Mouse (Mus musculus): ENCODE measurements around the gene Dmap1. TPM values are rescaled to one million over a fixed set of nuclear protein-coding genes. Genes with fewer than 3 reads are reported as not detected.

The Dmap1 gene
- polyA plus RNA-seq, 1 experiment from 2014 or later, result 27.5 TPM

- DNase-seq (ENCODE audit: low spot score) (peak; percentile 61), ATAC-seq (ENCODE audit: low FRiP score, low TSS enrichment) (0 out of 2 replicates have a peak, but pooled peaks have one; percentile 12)
- WGBS, result 5% methylated on average over 7 of the region's 7 CpGs
- TF ChIP-seq CTCF (IDR thresholded peaks at IDR 0.05; ENCODE audit: low read depth) (peak; percentile 90), EP300 (optimal IDR thresholded peaks at IDR 0.05) (no peak)
- Histone ChIP-seq H3K4me3 (ENCODE audit: low read depth, low read length) (no peak overlapping the region), H3K4me1 (replicated peaks; ENCODE audit: control insufficient read depth, insufficient read depth) (no peaks in the 10 kb centered on the region), H3K4me2 (replicated peaks; ENCODE audit: low read depth) (no peak overlapping the region), H3K36me3 (ENCODE audit: control insufficient read depth, insufficient read depth, low read length) (no peaks in the 10 kb centered on the region), H3K27me3 (ENCODE audit: control insufficient read depth, insufficient read depth, low read length) (no peaks in the 10 kb centered on the region), H3K27ac (replicated peaks) (no peak overlapping the region), H3K9ac (ENCODE audit: low read length) (no peak overlapping the region), H3K9me3 (ENCODE audit: control insufficient read depth, low read length) (no peaks in the 10 kb centered on the region)
Measured at GRCm38 (mm10) chr4:117705361-117705760, 23.3 kb upstream of the Dmap1 start.

DNA sequence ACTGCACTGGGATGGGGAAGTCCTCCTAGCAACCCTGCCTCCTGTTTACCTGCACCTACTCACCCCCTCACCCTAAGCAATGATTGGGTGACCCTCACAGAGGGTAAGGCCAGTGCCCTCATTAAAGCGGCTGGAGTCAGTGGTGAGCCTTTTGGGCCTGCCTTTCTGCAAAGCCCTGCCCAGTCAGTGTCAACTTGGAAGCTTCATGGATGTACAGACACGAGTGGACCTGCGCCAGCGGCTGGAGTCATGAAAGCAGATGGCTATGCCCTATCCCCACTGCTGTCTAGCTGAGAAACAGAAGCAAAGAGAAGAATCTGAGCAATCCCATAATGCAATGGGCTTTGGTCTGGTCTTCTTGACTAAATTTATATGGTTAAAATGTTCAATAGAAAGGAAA is 4.3 kb upstream of the Dmap1 start:
- TF ChIP-seq EP300 (optimal IDR thresholded peaks at IDR 0.05) (no peak), CTCF (IDR thresholded peaks at IDR 0.05; ENCODE audit: low read depth) (no peak)
- Histone ChIP-seq H3K9me3 (ENCODE audit: control insufficient read depth, low read length) (no peaks in the 10 kb centered on the region), H3K27me3 (ENCODE audit: control insufficient read depth, insufficient read depth, low read length) (no peaks in the 10 kb centered on the region), H3K9ac (ENCODE audit: low read length) (no peak overlapping the region), H3K27ac (replicated peaks) (no peak overlapping the region), H3K4me1 (replicated peaks; ENCODE audit: control insufficient read depth, insufficient read depth) (no peaks in the 10 kb centered on the region), H3K36me3 (ENCODE audit: control insufficient read depth, insufficient read depth, low read length) (no peaks in the 10 kb centered on the region), H3K4me3 (ENCODE audit: low read depth, low read length) (no peak overlapping the region), H3K4me2 (replicated peaks; ENCODE audit: low read depth) (no peak overlapping the region)
- DNase-seq (ENCODE audit: low spot score) (no peak), ATAC-seq (ENCODE audit: low FRiP score, low TSS enrichment) (no peak)
- WGBS, result 80% methylated on average over 4 of the region's 4 CpGs

DNA sequence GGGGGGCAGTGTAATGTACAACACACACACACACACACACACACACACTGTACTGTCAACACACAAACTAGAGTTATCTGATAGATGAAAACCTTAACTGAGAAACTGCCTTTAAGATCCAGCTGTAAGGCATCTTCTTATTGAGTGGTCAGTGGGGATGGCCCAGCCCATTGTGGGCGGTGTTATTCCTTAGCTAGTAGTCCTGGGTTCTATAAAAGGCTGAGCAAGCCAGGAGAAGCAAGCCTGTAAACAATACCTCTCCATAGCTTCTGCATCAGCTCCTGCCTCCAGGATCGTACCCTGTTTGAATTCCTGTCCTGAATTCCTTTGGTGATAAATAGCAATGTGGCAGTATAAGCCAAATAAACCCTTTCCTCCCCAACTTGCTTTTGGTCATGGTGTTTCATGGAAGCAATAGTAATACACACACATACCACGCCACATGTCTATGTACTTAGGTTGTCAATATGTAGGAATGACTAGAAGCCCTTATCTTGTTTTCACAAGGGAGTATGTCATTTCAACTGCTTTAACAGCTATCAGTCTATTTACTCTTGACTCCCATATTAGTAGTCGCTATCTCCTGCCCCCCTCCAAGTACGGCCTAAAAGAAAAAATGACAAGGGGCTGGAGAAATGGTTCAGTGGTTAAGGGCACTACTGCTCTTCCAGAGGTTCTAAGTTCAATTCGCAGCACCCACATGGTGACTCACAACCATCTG is 1.1 kb upstream of the Dmap1 start:
- no peaks in the 10 kb centered on the region for H3K9me3 ChIP-seq (ENCODE audit: control insufficient read depth, low read length)
- no peak for DNase-seq (ENCODE audit: low spot score)

GRCm38 (mm10) chr4:117682463-117682862 is 390 bp upstream of the Dmap1 start:
- H3K27me3 ChIP-seq (ENCODE audit: control insufficient read depth, insufficient read depth, low read length), result no peaks in the 10 kb centered on the region
- no peaks in the 10 kb centered on the region for H3K4me1 ChIP-seq (replicated peaks; ENCODE audit: control insufficient read depth, insufficient read depth)
- H3K4me2 ChIP-seq (replicated peaks; ENCODE audit: low read depth), result peak overlapping the region; percentile 91
- H3K9me3 ChIP-seq (ENCODE audit: control insufficient read depth, low read length), result no peaks in the 10 kb centered on the region
- H3K36me3 ChIP-seq (ENCODE audit: control insufficient read depth, insufficient read depth, low read length), result peaks cover 4% of the 10 kb centered on the region; the same call in 1 of the 2 replicates
- peak overlapping the region; percentile 87; the same call in 1 of the 2 replicates for H3K9ac ChIP-seq (ENCODE audit: low read length)
- no peak for TF ChIP-seq EP300 (optimal IDR thresholded peaks at IDR 0.05)
- no peak for TF ChIP-seq CTCF (IDR thresholded peaks at IDR 0.05; ENCODE audit: low read depth)
- ATAC-seq (ENCODE audit: low FRiP score, low TSS enrichment) (no peak), DNase-seq (ENCODE audit: low spot score) (no peak)
- no peak overlapping the region for H3K27ac ChIP-seq (replicated peaks)
- peak overlapping the region; percentile 80 for H3K4me3 ChIP-seq (ENCODE audit: low read depth, low read length)

More for the DNA sequence above, 1.1 kb upstream of the Dmap1 start:
- WGBS, result 51% methylated on average over 6 of the region's 6 CpGs
- TF ChIP-seq CTCF (IDR thresholded peaks at IDR 0.05; ENCODE audit: low read depth), result no peak
- TF ChIP-seq EP300 (optimal IDR thresholded peaks at IDR 0.05), result no peak
- Histone ChIP-seq H3K4me3 (ENCODE audit: low read depth, low read length) (no peak overlapping the region), H3K36me3 (ENCODE audit: control insufficient read depth, insufficient read depth, low read length) (peaks cover 4% of the 10 kb centered on the region; the same call in 1 of the 2 replicates), H3K4me1 (replicated peaks; ENCODE audit: control insufficient read depth, insufficient read depth) (no peaks in the 10 kb centered on the region), H3K9ac (ENCODE audit: low read length) (no peak overlapping the region), H3K27ac (replicated peaks) (no peak overlapping the region), H3K27me3 (ENCODE audit: control insufficient read depth, insufficient read depth, low read length) (no peaks in the 10 kb centered on the region), H3K4me2 (replicated peaks; ENCODE audit: low read depth) (no peak overlapping the region)
- ATAC-seq (ENCODE audit: low FRiP score, low TSS enrichment), result no peak

DNA sequence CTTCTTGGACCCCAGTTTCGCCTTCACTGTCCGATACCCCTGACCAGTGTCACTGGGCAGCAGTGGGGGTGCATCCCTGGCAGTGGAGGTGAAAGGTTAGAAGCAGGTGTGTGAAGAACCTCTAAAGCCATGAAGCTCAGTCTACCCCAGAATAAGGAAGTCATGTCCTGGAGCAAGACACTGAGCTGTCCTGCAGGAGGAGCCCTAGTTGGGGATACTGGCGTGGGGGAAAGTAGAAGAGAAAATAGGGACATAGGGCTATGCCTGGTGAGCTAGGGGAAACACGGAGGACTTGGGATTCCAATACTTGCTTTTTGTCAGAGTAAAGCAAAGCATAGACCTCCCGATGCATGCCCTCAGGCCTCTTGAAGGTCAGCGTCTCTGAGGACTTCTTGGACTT is 1.1 kb downstream of the Dmap1 start:
- TF ChIP-seq CTCF (IDR thresholded peaks at IDR 0.05; ENCODE audit: low read depth) (peak; percentile 59), EP300 (optimal IDR thresholded peaks at IDR 0.05) (no peak)
- no peak for ATAC-seq (ENCODE audit: low FRiP score, low TSS enrichment)
- Histone ChIP-seq H3K9ac (ENCODE audit: low read length) (no peak overlapping the region), H3K9me3 (ENCODE audit: control insufficient read depth, low read length) (no peaks in the 10 kb centered on the region), H3K27me3 (ENCODE audit: control insufficient read depth, insufficient read depth, low read length) (no peaks in the 10 kb centered on the region), H3K36me3 (ENCODE audit: control insufficient read depth, insufficient read depth, low read length) (peaks cover 6% of the 10 kb centered on the region), H3K4me1 (replicated peaks; ENCODE audit: control insufficient read depth, insufficient read depth) (no peaks in the 10 kb centered on the region), H3K4me3 (ENCODE audit: low read depth, low read length) (peak overlapping the region; percentile 80), H3K27ac (replicated peaks) (no peak overlapping the region), H3K4me2 (replicated peaks; ENCODE audit: low read depth) (peak overlapping the region; percentile 91)
- DNase-seq (ENCODE audit: low spot score), result no peak
- 74% methylated on average over 6 of the region's 6 CpGs for WGBS

DNA sequence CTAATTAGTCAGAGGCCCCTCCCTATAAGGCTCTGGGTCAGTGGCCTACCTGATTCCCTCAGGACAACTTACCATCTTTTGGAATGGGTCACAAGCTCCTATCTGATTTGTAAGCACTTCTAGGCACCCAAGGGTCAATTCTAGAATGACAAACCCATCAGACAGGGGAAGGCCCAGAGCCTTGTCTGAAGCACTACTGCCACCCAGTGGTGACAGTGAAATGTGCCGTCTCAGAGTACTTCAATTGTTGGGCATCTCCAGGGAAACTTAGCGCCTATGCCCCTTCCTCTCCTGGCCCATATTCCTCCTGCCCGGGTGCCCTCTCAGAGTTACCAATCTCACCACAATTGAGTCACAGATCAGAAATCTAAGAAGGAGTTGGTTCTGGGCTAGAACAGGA is 5.2 kb downstream of the Dmap1 start:
- H3K9me3 ChIP-seq (ENCODE audit: control insufficient read depth, low read length), result no peaks in the 10 kb centered on the region
- H3K4me1 ChIP-seq (replicated peaks; ENCODE audit: control insufficient read depth, insufficient read depth), result no peaks in the 10 kb centered on the region
- DNase-seq (ENCODE audit: low spot score) (peak; percentile 81), ATAC-seq (ENCODE audit: low FRiP score, low TSS enrichment) (peak; percentile 41; the same call in 1 of the 2 replicates)
- WGBS, result 25% methylated on average over 3 of the region's 3 CpGs
- no peak overlapping the region for H3K4me2 ChIP-seq (replicated peaks; ENCODE audit: low read depth)
- no peak overlapping the region for H3K27ac ChIP-seq (replicated peaks)
- no peak overlapping the region for H3K9ac ChIP-seq (ENCODE audit: low read length)
- no peak overlapping the region for H3K4me3 ChIP-seq (ENCODE audit: low read depth, low read length)
- H3K27me3 ChIP-seq (ENCODE audit: control insufficient read depth, insufficient read depth, low read length), result no peaks in the 10 kb centered on the region
- H3K36me3 ChIP-seq (ENCODE audit: control insufficient read depth, insufficient read depth, low read length), result peaks cover 23% of the 10 kb centered on the region
- TF ChIP-seq CTCF (IDR thresholded peaks at IDR 0.05; ENCODE audit: low read depth), result peak; percentile 94
- TF ChIP-seq EP300 (optimal IDR thresholded peaks at IDR 0.05), result no peak
